In the genomic region with DNA sequence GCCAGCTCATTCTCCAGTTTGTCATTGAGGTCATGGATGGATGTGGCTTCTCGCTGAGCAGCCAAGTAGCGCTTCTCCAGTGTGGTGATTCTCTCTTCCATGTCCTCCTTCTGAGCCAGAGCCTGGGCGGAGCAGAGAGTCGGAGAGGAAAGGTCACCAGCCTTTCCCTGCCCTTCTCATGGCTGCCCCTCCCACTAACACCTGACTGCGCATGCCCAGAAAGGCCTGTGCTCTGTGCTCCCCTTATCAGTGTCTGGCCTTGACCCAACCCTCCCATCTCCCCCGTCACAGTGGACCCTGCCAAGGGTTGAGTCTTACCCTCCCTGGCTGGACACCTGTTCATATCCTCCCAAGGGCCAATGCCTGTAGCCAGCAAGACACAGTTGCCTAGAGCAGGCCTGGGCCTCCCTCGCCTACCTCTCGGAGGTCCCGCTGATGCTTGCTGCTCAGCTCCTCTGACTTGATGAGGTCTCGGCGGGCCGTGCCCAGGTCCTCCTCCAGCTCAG, we compare ENCODE assay signal across 28 mouse cellular contexts. TPM values are rescaled to one million over a fixed set of nuclear protein-coding genes. Genes with fewer than 3 reads are reported as not detected.
DNase-seq lines count a peak whose midpoint lies in the region; ATAC-seq and TF ChIP-seq lines count a peak whose summit lies in the region.
"Had no signal": no experiment of that assay in that cellular context is flagged by ENCODE, and none has a peak within 500 bp of the region (broad histone marks: within the 10 kb centered on the region; RNA-seq: fewer than 3 reads in every experiment).

No protein-coding gene starts in this region.

- ATAC-seq in stomach, postnatal 0 days (ENCODE audit: low FRiP score, low TSS enrichment): peak; percentile 19; the same call in 1 of the 2 replicates
- ATAC-seq: forebrain, embryonic 13.5 days; forebrain, postnatal 0 days; hindbrain, embryonic 16.5 days; inflammation-experienced regulatory T-cells, adult 6 months had no signal

- H3K27me3 ChIP-seq in E14TG2a.4 (ENCODE audit: insufficient read depth, low read length): no peaks in the 10 kb centered on the region; the same call in 1 of the 2 replicates
- no peaks in the 10 kb centered on the region for H3K27me3 ChIP-seq in stomach, postnatal 0 days (ENCODE audit: control insufficient read depth, insufficient read depth, low read length)
- H3K27me3 ChIP-seq: forebrain, embryonic 13.5 days; hindbrain, embryonic 12.5 days had no signal

- H3K4me1 ChIP-seq in E14TG2a.4 (replicated peaks; ENCODE audit: low read depth, low read length) (peaks cover 60% of the 10 kb centered on the region), ES-E14 (ENCODE audit: control insufficient read depth in 2 of 2, insufficient read depth in 2 of 2, low read length in 2 of 2, poor library complexity in 1 of 2) (peaks cover 2 to 30% of the 10 kb centered on the region in 2 experiments; a peak in 2 of 4 replicates)
- H3K4me1 ChIP-seq in stomach, postnatal 0 days (replicated peaks; ENCODE audit: control insufficient read depth, insufficient read depth): no peaks in the 10 kb centered on the region
- H3K4me1 ChIP-seq: forebrain, embryonic 13.5 days had no signal

- no peak for TF ChIP-seq EP300 in stomach, postnatal 0 days (optimal IDR thresholded peaks at IDR 0.05)

- H3K36me3 ChIP-seq in E14TG2a.4 (ENCODE audit: insufficient read depth, low read length) (peaks cover 40% of the 10 kb centered on the region), ES-E14 (ENCODE audit: control insufficient read depth, insufficient read depth, low read length, poor library complexity, severe bottlenecking) (peaks cover 31% of the 10 kb centered on the region)
- H3K36me3 ChIP-seq in stomach, postnatal 0 days (ENCODE audit: control insufficient read depth, insufficient read depth, low read length): no peaks in the 10 kb centered on the region
- H3K36me3 ChIP-seq: hindbrain, embryonic 12.5 days had no signal

- 85% methylated on average over 12 of the region's 12 CpGs for WGBS in stomach, postnatal 0 days

- no peak for TF ChIP-seq CTCF in E14TG2a.4 (conservative IDR thresholded peaks at IDR 0.05; ENCODE audit: low read length)
- TF ChIP-seq CTCF in stomach, postnatal 0 days (IDR thresholded peaks at IDR 0.05; ENCODE audit: low read depth): no peak

- in situ Hi-C loops in ES-E14 (cut with MboI; ENCODE audit: low sequenced_read_pairs in 2 of 2, unreplicated experiment in 2 of 2): no loop called here

- no peak overlapping the region for H3K27ac ChIP-seq in ES-E14 (ENCODE audit: insufficient read depth, low read depth, low read length, poor library complexity, severe bottlenecking)
- no peak overlapping the region for H3K27ac ChIP-seq in stomach, postnatal 0 days (replicated peaks)
- H3K27ac ChIP-seq: embryonic facial prominence, embryonic 10.5 days; forebrain, embryonic 13.5 days; heart, embryonic 10.5 days; hindbrain, embryonic 12.5 days had no signal

- peak; percentile 54 for DNase-seq in cerebellum, adult 9-10 months
- DNase-seq in cerebellum, adult 18-20 months: no peak
- peak; percentile 51 for DNase-seq in ES-E14 (ENCODE audit: low read depth, low spot score)
- peak; percentile 58 for DNase-seq in stomach, postnatal 0 days (ENCODE audit: low spot score)
- no peak for DNase-seq in ovary, adult 18-20 months (ENCODE audit: low spot score)
- no peak for DNase-seq in adrenal gland, postnatal 25 days
- DNase-seq: adrenal gland, adult 2 months; adrenal gland, postnatal 36 days; forebrain, postnatal 0 days; gastrocnemius, postnatal 36 days; heart, adult 11 months; heart, postnatal 10 days; heart, postnatal 4 days; kidney, adult 18-20 months had no signal

- H3K9me3 ChIP-seq in E14TG2a.4 (ENCODE audit: low read length) (peaks cover 4% of the 10 kb centered on the region; the same call in 1 of the 2 replicates), ES-E14 (ENCODE audit: control insufficient read depth, insufficient read depth, low read depth, low read length) (no peaks in the 10 kb centered on the region)
- no peaks in the 10 kb centered on the region for H3K9me3 ChIP-seq in stomach, postnatal 0 days (ENCODE audit: control insufficient read depth, low read length)
- H3K9me3 ChIP-seq: embryonic facial prominence, embryonic 10.5 days; forebrain, embryonic 13.5 days; heart, embryonic 10.5 days; hindbrain, embryonic 12.5 days had no signal

- peak overlapping the region; percentile 68 for H3K9ac ChIP-seq in ES-E14 (ENCODE audit: insufficient read depth, low read depth, low read length, poor library complexity, severe bottlenecking)
- H3K9ac ChIP-seq in stomach, postnatal 0 days (ENCODE audit: low read length): no peak overlapping the region
- H3K9ac ChIP-seq: forebrain, embryonic 13.5 days; forebrain, postnatal 0 days; hindbrain, embryonic 12.5 days had no signal

- H3K4me3 ChIP-seq in E14TG2a.4 (replicated peaks; ENCODE audit: low read length): peak overlapping the region; percentile 77
- H3K4me3 ChIP-seq in ES-E14 (ENCODE audit: insufficient read depth in 1 of 2, low read depth in 1 of 2, low read length in 2 of 2, poor library complexity in 1 of 2, severe bottlenecking in 1 of 2): peak overlapping the region; percentile 61 to 62
- H3K4me3 ChIP-seq in stomach, postnatal 0 days (ENCODE audit: low read depth, low read length): no peak overlapping the region
- H3K4me3 ChIP-seq: embryonic facial prominence, embryonic 10.5 days; forebrain, embryonic 13.5 days; heart, embryonic 10.5 days; hindbrain, embryonic 12.5 days had no signal

- H3K4me2 ChIP-seq in stomach, postnatal 0 days (replicated peaks; ENCODE audit: low read depth): no peak overlapping the region
- H3K4me2 ChIP-seq: forebrain, embryonic 13.5 days; hindbrain, embryonic 12.5 days had no signal

TF ChIP-seq in ES-E14, 5 proteins besides CTCF, POLR2A, EP300 and RAD21:
- TF ChIP-seq CHD2 (IDR thresholded peaks at IDR 0.05; ENCODE audit: low read depth, low read length): no peak
- TF ChIP-seq HCFC1 (IDR thresholded peaks at IDR 0.05; ENCODE audit: borderline replicate concordance, insufficient read depth, low read length): no peak
- TF ChIP-seq ZC3H11A (IDR thresholded peaks at IDR 0.05; ENCODE audit: borderline replicate concordance, low read depth, low read length): no peak
- TF ChIP-seq ZNF384 (IDR thresholded peaks at IDR 0.05; ENCODE audit: low read depth, low read length): no peak
- no peak for TF ChIP-seq MAFK (IDR thresholded peaks at IDR 0.05; ENCODE audit: insufficient read depth, low read depth, low read length)

RNA-seq across cellular contexts. Expression of a gene that starts 5.8 kb away (rescaled TPM):
- 14.1 and 35.3 TPM in 2 replicates for total RNA-seq in ES-E14 (2012; rRNA removed)
- 2.8 TPM in 2 replicates for polyA plus RNA-seq in stomach, postnatal 0 days (2015; fragmentation: Nextera tagmentation; extraction: Ambion mirVana)
- total RNA-seq in adrenal gland, postnatal 25 days (2021): 0.67 and 2.0 TPM in 2 replicates
- total RNA-seq: MEL had no signal

RNA-seq across cellular contexts. Expression of a gene that starts 34.9 kb away (rescaled TPM):
- total RNA-seq in ES-E14 (2012; rRNA removed): 100 and 120 TPM in 2 replicates
- polyA plus RNA-seq in stomach, postnatal 0 days (2015; fragmentation: Nextera tagmentation; extraction: Ambion mirVana): 64.9 and 65.6 TPM in 2 replicates
- 47.2 and 56.3 TPM in 2 replicates for total RNA-seq in adrenal gland, postnatal 25 days (2021)

RNA-seq across cellular contexts. Expression of a gene that starts 37.1 kb away (rescaled TPM):
- total RNA-seq in ES-E14 (2012; rRNA removed): 0.18 and 0.37 TPM in 2 replicates
- 2.7 and 5.0 TPM in 2 replicates for polyA plus RNA-seq in stomach, postnatal 0 days (2015; fragmentation: Nextera tagmentation; extraction: Ambion mirVana)
- not detected in 2 replicates for total RNA-seq in adrenal gland, postnatal 25 days (2021)
- total RNA-seq: adrenal gland, adult 2 months; adrenal gland, postnatal 36 days; heart, postnatal 10 days; MEL had no signal
- polyA plus RNA-seq: adrenal gland, adult 2 months; cerebellum, adult 2 months; forebrain, embryonic 13.5 days; hindbrain, embryonic 16.5 days; inflammation-experienced regulatory T-cells, adult 6 months had no signal

RNA-seq across cellular contexts. Expression of a gene that starts 58.8 kb away (rescaled TPM):
- 0.22 TPM in 1 of 2 replicates, not detected in the other for total RNA-seq in ES-E14 (2012; rRNA removed)
- not detected in 2 replicates for polyA plus RNA-seq in stomach, postnatal 0 days (2015; fragmentation: Nextera tagmentation; extraction: Ambion mirVana)
- total RNA-seq in adrenal gland, postnatal 25 days (2021): not detected in 2 replicates
- total RNA-seq: adrenal gland, adult 2 months; adrenal gland, postnatal 36 days; forebrain, postnatal 0 days; gastrocnemius, adult 18-20 months; gastrocnemius, postnatal 36 days; heart, postnatal 10 days; heart, postnatal 4 days; MEL had no signal
- polyA plus RNA-seq: adrenal gland, adult 2 months; brain, embryonic 14.5 days; C2C12; cerebellum, adult 2 months; embryonic facial prominence, embryonic 10.5 days; embryonic facial prominence, embryonic 14.5 days; forebrain, embryonic 13.5 days; forebrain, postnatal 0 days; heart, embryonic 10.5 days; heart, embryonic 14.5 days; hindbrain, embryonic 12.5 days; inflammation-experienced regulatory T-cells, adult 6 months had no signal

Comparison
In these comparisons a context has a peak if more than half of its experiments do, and no peak if none do; other contexts are left out.
1. DNase-seq: peak in cerebellum, adult 9-10 months (single experiment), ES-E14 (single experiment) and stomach, postnatal 0 days (single experiment); none in cerebellum, adult 18-20 months (0 of 2), ovary, adult 18-20 months (single experiment) and adrenal gland, postnatal 25 days (single experiment).